Mouse (Mus musculus) heart, embryonic 16.5 days (tissue): ENCODE results near the gene Ppif. TPM values are rescaled to one million over a fixed set of nuclear protein-coding genes. Genes with fewer than 3 reads are reported as not detected.

ENCODE experiments used
- ATAC-seq: fragments of 200-750 bp; cut with Nextera tagmentation; replicated peaks from 2 replicates; pipeline ENCODE4 v1.8.0; 2017; ENCODE audit warnings: moderate number of reproducible peaks; ENCODE audit not compliant: insufficient read depth, low FRiP score; ENCODE audit errors: extremely low read depth
- H3K27ac ChIP-seq: fragments of 300-500 bp; sonication (generic); 2 replicates; pipeline ENCODE4 v1.5.1; 2014; ENCODE audit warnings: mild to moderate bottlenecking, low read length, control low read depth, moderate library complexity
- H3K27me3 ChIP-seq: fragments of 300-500 bp; sonication (generic); 2 replicates; pipeline ENCODE4 v1.6.1; 2014; ENCODE audit warnings: low read length, mixed read lengths; ENCODE audit not compliant: control insufficient read depth, insufficient read depth
- H3K36me3 ChIP-seq: fragments of 300-500 bp; sonication (generic); 2 replicates; pipeline ENCODE4 v1.6.1; 2014; ENCODE audit not compliant: control insufficient read depth, insufficient read depth
- H3K4me1 ChIP-seq: fragments of 300-500 bp; sonication (generic); 2 replicates; pipeline ENCODE4 v1.6.1; 2014; ENCODE audit warnings: low read length, mixed read lengths; ENCODE audit not compliant: control insufficient read depth, insufficient read depth
- H3K4me2 ChIP-seq: fragments of 300-500 bp; sonication (generic); 2 replicates; pipeline ENCODE4 v1.6.1; 2014; ENCODE audit warnings: low read depth, mild to moderate bottlenecking, control low read depth, low read length
- H3K4me3 ChIP-seq: fragments of 300-500 bp; sonication (generic); 2 replicates; pipeline ENCODE4 v1.5.1; 2014; ENCODE audit warnings: mild to moderate bottlenecking, control low read depth, low read length
- H3K9ac ChIP-seq: fragments of 300-500 bp; sonication (generic); 2 replicates; pipeline ENCODE4 v1.6.1; 2014; ENCODE audit warnings: low read length, control low read depth
- H3K9me3 ChIP-seq: fragments of 300-500 bp; sonication (generic); replicated peaks from 2 replicates; pipeline ENCODE4 v1.6.1; 2016; ENCODE audit warnings: low read length; ENCODE audit not compliant: control insufficient read depth
- WGBS: fragments of 180-500 bp; shearing (Covaris S2); extraction: QIAGEN DNeasy Blood & Tissue Kit; methylation state at CpG from one replicate; pipeline ENCODE4 v1.1.7; 2014; 5-methylcytosine and 5-hydroxymethylcytosine counted together
- polyA plus RNA-seq: library from polyadenylated mRNA; unstranded; fragments of >200 nt; fragmentation: Nextera tagmentation; extraction: Ambion mirVana; gene quantifications from 2 replicates; pipeline ENCODE4 v1.2.1, GENCODE M21; 2015

Ppif gene
- polyA plus RNA-seq, 1 experiment from 2014 or later = 121 TPM

DNA sequence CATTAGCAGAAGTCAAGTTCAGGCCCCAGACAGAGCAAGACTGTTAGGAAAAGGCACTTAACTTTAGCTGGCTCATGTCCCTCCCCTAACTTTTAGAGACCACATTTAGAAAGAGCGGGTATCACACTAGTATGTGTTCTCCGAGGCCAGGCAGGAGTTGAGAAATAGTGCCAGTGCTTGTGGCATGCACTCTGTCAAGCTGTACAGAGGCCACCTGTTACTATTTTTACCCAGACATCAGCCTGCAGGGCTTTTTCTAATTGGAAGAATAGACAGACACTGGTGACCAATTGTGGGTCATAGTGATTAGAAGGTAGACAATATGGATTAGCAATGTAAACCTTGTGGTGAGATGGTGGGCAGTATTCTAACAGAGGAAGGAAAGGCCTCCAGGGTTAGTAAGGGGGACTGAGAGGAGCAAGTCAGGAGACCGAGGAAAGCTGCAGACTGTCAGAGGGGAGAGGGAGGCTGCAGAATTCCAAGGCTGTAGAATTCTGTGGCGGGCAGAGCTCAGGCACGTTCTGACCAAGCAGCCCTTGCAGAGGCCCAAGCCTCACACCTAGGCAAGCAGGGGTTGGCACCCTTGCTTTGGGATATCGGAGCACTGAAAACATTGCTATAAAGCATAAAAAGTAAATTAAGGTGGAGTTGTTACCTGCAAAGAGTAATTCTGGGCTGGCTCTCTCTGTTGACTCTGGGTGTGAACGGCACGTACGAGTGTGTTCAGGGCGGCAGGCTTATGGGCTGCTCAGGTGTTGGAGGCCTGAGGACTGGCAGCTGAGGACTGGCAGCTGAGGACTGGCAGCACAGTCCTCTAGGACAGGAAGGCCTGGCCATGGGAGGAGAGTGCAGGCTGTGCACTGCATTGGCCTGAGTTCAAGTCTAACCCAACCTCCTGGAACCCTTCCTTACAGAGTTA, 6.7 kb upstream of the Ppif start:
- Histone ChIP-seq H3K9me3 (no peaks in the 10 kb centered on the region), H3K27ac (peak overlapping the region; percentile 97), H3K4me2 (no peak overlapping the region), H3K4me3 (no peak overlapping the region), H3K4me1 (peaks cover 23% of the 10 kb centered on the region), H3K27me3 (no peaks in the 10 kb centered on the region), H3K36me3 (no peaks in the 10 kb centered on the region), H3K9ac (peak overlapping the region; percentile 7)
- 54% methylated on average over 10 of the region's 10 CpGs for WGBS
- ATAC-seq = peak; percentile 92

DNA sequence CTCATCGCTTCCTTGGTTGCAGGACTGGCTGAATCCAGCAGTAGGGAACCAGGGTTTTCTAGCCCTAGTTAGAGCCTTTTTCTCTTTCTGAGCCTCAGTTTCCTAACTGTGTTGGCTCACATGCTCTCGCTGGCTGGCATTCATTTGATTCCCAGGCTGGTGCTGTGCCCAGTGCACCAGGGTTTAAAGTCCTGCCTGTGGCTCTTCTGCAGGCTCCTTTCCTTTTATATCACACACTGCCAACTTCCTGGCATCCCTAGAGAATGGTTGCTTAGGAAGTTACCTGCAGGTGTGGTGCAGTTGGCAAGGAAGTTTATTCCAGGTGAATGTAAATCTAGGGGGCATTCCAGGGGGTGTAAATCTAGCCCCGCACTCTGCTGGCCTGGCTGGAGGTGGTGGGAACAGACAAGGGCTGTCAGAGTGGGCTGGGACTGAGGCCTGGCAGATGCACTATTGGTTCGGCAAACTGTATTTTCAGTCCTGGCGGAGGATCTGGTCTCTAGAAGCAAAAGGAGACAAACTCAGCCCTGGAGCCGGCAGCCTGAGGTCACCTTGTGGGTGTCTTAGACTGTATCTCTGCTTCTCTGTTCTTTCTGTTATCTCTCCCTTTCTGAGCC, 575 bp upstream of the Ppif start:
- Histone ChIP-seq H3K36me3 (peaks cover 20% of the 10 kb centered on the region), H3K4me2 (peak overlapping the region; percentile 46), H3K4me3 (peak overlapping the region; percentile 89), H3K9ac (peak overlapping the region; percentile 55), H3K27ac (peak overlapping the region; percentile 78), H3K27me3 (no peaks in the 10 kb centered on the region), H3K4me1 (peaks cover 27% of the 10 kb centered on the region), H3K9me3 (no peaks in the 10 kb centered on the region)
- peak; percentile 11; the same call in 1 of the 2 replicates for ATAC-seq
- 49% methylated on average over 6 of the region's 6 CpGs for WGBS

DNA sequence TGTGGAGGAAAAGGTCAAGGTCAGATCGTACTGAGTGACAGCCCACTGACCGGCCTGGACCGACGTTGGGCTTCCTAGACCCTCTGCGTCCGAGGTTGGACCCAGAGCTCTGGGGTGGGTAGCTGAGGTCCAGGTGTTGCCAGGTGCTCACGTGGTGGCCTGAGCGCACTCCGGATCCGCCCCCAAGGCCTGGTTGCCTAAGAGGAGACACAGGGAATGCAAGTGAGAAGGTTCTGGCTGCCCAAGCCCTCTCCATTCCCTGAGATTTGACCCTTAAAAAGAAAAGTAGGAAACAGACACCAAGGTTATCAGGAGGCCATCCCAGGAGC, 579 bp downstream of the Ppif start:
- H3K4me1 ChIP-seq = peaks cover 26% of the 10 kb centered on the region
- WGBS = 1% methylated on average over 10 of the region's 10 CpGs
- peak overlapping the region; percentile 79 for H3K4me2 ChIP-seq
- H3K9me3 ChIP-seq = no peaks in the 10 kb centered on the region
- H3K9ac ChIP-seq = peak overlapping the region; percentile 94
- H3K4me3 ChIP-seq = peak overlapping the region; percentile 89
- H3K36me3 ChIP-seq = peaks cover 30% of the 10 kb centered on the region
- peak overlapping the region; percentile 86 for H3K27ac ChIP-seq
- H3K27me3 ChIP-seq = no peaks in the 10 kb centered on the region
- ATAC-seq = peak; percentile 21

DNA sequence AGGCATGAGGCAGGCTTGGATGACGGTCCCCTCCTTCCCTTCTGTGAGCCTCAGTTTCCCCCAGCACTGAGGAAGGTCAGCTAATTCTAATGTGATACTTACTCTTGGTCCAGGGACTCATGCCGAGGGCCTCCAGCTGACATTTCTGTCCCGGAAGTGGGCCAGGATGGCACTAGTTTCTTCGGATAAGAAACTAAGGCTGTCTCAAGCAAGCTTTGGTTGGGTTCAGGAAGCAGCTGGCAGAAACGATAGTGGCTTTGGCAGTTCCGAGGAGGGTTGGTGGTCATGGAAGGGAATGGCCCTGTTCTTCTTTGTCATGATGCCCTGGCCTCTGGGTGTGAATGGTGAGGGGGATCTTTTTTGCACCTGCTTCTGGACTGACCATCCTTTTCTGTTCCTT, 1.1 kb downstream of the Ppif start:
- WGBS = 25% methylated on average over 6 of the region's 6 CpGs

DNA sequence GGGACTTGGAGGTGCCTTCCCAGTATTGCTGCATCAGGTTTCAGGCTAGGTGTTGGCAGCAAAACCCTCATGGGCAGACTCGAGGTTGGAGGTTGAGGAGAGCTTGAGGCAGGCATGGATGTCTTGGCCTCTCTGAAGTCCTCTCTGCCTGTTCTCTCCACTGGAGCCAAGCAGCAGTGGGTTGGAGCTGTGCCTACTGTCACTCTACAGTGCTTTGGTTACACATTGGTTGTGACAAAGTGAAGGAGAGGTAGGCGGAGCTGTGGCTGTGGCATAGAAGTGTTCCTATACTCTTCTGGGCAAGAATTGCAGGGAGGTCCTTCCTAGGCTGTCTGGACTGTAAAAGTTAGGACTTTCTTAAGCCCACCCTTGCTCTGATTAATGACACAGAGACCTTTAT, 2.4 kb downstream of the Ppif start:
- Histone ChIP-seq H3K9me3 (no peaks in the 10 kb centered on the region), H3K4me2 (peak overlapping the region; percentile 79; the same call in 1 of the 2 replicates), H3K36me3 (peaks cover 40% of the 10 kb centered on the region), H3K4me1 (peaks cover 26% of the 10 kb centered on the region), H3K9ac (peak overlapping the region; percentile 94; the same call in 1 of the 2 replicates), H3K27me3 (no peaks in the 10 kb centered on the region), H3K27ac (no peak overlapping the region), H3K4me3 (no peak overlapping the region; the same call in 1 of the 2 replicates)
- no peak for ATAC-seq
- 63% methylated on average over 2 of the region's 2 CpGs for WGBS

More for the DNA sequence above, 1.1 kb downstream of the Ppif start:
- Histone ChIP-seq H3K36me3 (peaks cover 32% of the 10 kb centered on the region), H3K9ac (peak overlapping the region; percentile 94), H3K4me1 (peaks cover 26% of the 10 kb centered on the region), H3K9me3 (no peaks in the 10 kb centered on the region), H3K4me2 (peak overlapping the region; percentile 79), H3K4me3 (peak overlapping the region; percentile 89), H3K27me3 (no peaks in the 10 kb centered on the region), H3K27ac (peak overlapping the region; percentile 86)
- ATAC-seq = no peak

DNA sequence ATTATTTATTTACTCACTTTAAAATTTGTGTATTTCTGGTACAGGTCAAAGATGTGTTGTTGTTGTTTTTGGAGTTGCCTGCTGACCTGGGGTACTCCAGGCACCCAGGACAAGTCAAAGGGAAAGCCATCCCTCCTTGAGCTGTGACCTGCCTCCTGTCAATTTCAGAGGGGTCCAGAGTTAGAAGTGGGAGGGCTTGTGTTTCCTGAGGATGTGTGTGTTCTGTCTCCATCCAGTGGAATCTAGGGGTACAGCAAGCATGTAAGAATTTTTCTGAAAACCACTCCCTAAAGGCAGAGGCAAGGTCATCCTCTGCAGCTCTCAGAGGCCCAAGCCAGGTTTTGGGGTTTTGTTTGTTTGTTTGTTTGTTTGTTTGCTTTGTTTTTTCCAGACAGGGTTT, 8.0 kb downstream of the Ppif start:
- Histone ChIP-seq H3K4me1 (peaks cover 2% of the 10 kb centered on the region; the same call in 1 of the 2 replicates), H3K27me3 (no peaks in the 10 kb centered on the region), H3K9ac (no peak overlapping the region), H3K36me3 (peaks cover 33% of the 10 kb centered on the region), H3K27ac (0 out of 2 replicates have a peak overlapping the region, but pooled peaks have one; percentile 27), H3K4me3 (no peak overlapping the region), H3K9me3 (no peaks in the 10 kb centered on the region), H3K4me2 (no peak overlapping the region)
- ATAC-seq = 0 out of 2 replicates have a peak, but pooled peaks have one; percentile 32

GRCm38 (mm10) chr14:25707691-25708181, 13.8 kb downstream of the Ppif start:
- Histone ChIP-seq H3K27ac (peak overlapping the region; percentile 94), H3K9me3 (no peaks in the 10 kb centered on the region), H3K27me3 (no peaks in the 10 kb centered on the region), H3K36me3 (no peaks in the 10 kb centered on the region), H3K4me3 (no peak overlapping the region), H3K9ac (peak overlapping the region; percentile 46), H3K4me1 (peaks cover 48% of the 10 kb centered on the region), H3K4me2 (no peak overlapping the region)
- no peak for ATAC-seq
- 32% methylated on average over 5 of the region's 5 CpGs for WGBS

DNA sequence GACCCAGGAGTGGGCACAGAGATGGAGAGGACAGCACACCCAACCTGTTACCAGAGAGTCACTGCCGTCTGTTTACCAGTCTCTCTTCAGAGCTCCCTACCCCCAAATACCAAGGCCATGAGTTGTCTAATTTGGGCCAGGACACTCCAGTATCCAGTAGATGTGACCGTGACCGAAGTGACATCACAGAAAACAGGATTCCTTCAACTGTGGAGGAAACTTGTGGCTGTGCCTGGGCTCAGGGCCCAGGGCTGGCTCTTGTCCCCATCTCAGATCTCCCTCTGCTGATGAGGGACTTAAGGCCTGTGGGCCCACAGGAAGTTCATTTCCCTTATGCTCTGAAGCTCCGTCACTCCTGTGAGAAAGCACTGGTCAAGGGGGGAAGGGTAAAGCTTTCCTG, 14.5 kb downstream of the Ppif start:
- peak; percentile 20; the same call in 1 of the 2 replicates for ATAC-seq
- Histone ChIP-seq H3K36me3 (no peaks in the 10 kb centered on the region), H3K27me3 (no peaks in the 10 kb centered on the region), H3K9ac (peak overlapping the region; percentile 39), H3K4me2 (no peak overlapping the region), H3K4me3 (no peak overlapping the region), H3K9me3 (no peaks in the 10 kb centered on the region), H3K4me1 (peaks cover 48% of the 10 kb centered on the region), H3K27ac (peak overlapping the region; percentile 94)
- WGBS = 37% methylated on average over 4 of the region's 4 CpGs

DNA sequence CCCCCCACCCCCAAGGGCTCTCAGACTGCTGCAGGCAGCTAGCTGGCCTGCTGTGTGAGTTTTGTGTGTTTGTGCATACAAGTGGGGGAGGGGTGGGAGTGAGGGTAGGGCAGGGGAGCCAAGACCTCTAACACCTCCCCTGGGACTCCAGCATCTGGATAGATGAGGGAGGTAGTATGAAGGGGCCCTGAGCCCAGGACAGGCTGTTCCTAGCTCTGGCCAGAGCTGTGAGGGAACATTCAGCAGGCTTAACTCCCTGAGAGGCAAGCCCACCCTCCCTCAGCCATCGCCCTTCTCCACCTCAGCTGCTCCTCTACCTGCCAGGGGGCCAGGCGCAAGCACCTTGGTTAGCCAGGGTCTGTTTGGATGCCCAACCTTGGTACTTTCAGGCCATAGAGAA, 15.0 kb downstream of the Ppif start:
- ATAC-seq = no peak
- H3K9me3 ChIP-seq = no peaks in the 10 kb centered on the region
- peaks cover 48% of the 10 kb centered on the region for H3K4me1 ChIP-seq
- no peak overlapping the region for H3K4me3 ChIP-seq
- H3K4me2 ChIP-seq = no peak overlapping the region
- peak overlapping the region; percentile 39 for H3K9ac ChIP-seq
- no peaks in the 10 kb centered on the region for H3K27me3 ChIP-seq
- peak overlapping the region; percentile 94 for H3K27ac ChIP-seq
- 84% methylated on average over 2 of the region's 2 CpGs for WGBS
- no peaks in the 10 kb centered on the region for H3K36me3 ChIP-seq
